Mouse (Mus musculus) megakaryocyte, adult 5-6 weeks (primary cell): Measurements from ENCODE around the gene Gpr146. TPM values are rescaled to one million over a fixed set of nuclear protein-coding genes. Genes with fewer than 3 reads are reported as not detected.

ENCODE experiments used
- total RNA-seq, 2 experiments: library from RNA; stranded (forward) in 1 of 2; stranded (reverse) in 1 of 2; fragments of 153-499, 151-499 nt in 1 of 2; fragments of 221-1000, 200-1000 nt in 1 of 2; gene quantifications; 2 replicates each; pipeline versions ENCODE4 v1.2.3 to v1.2.4; 2015 to 2017

Gene Gpr146
- total RNA-seq, 2 experiments from 2014 or later: 9.6 to 13.1 TPM

Other genes with a start within 250 kb of the Gpr146 start
- gene Prkar1b, start 227.7 kb upstream of the Gpr146 start, total RNA-seq (2015): 0.27 and 0.60 TPM in 2 replicates
- gene Prkar1b, start 227.7 kb upstream of the Gpr146 start, total RNA-seq (2017): 0.04 and 0.48 TPM in 2 replicates
- gene Dnaaf5, start 227.5 kb upstream of the Gpr146 start, total RNA-seq (2015): 5.2 and 5.6 TPM in 2 replicates
- 3.3 and 4.1 TPM in 2 replicates for gene Dnaaf5, start 227.5 kb upstream of the Gpr146 start, total RNA-seq (2017)
- gene Sun1, start 177.1 kb upstream of the Gpr146 start, total RNA-seq (2015): 40.8 and 44.1 TPM in 2 replicates
- gene Sun1, start 177.1 kb upstream of the Gpr146 start, total RNA-seq (2017): 67.0 and 72.5 TPM in 2 replicates
- gene Get4, start 125.4 kb upstream of the Gpr146 start, total RNA-seq (2015): 21.6 and 23.0 TPM in 2 replicates
- 18.5 and 23.1 TPM in 2 replicates for gene Get4, start 125.4 kb upstream of the Gpr146 start, total RNA-seq (2017)
- 42.5 and 43.9 TPM in 2 replicates for gene Adap1, start 52.1 kb upstream of the Gpr146 start, total RNA-seq (2015)
- 56.9 and 61.1 TPM in 2 replicates for gene Adap1, start 52.1 kb upstream of the Gpr146 start, total RNA-seq (2017)
- 35.6 and 42.6 TPM in 2 replicates for gene Cox19, start 26.3 kb upstream of the Gpr146 start, total RNA-seq (2015)
- gene Cox19, start 26.3 kb upstream of the Gpr146 start, total RNA-seq (2017): 20.0 and 24.6 TPM in 2 replicates
- gene Cyp2w1, start 25.1 kb upstream of the Gpr146 start, total RNA-seq (2015): not detected in 2 replicates
- gene Cyp2w1, start 25.1 kb upstream of the Gpr146 start, total RNA-seq (2017): not detected in 2 replicates
- gene C130050O18Rik, start 27.6 kb downstream of the Gpr146 start, total RNA-seq (2015): 18.3 and 19.9 TPM in 2 replicates
- 16.6 and 19.7 TPM in 2 replicates for gene C130050O18Rik, start 27.6 kb downstream of the Gpr146 start, total RNA-seq (2017)
- gene Gper1, start 45.5 kb downstream of the Gpr146 start, total RNA-seq (2015): 0.07 TPM in 1 of 2 replicates, not detected in the other
- 0.22 TPM in 1 of 2 replicates, not detected in the other for gene Gper1, start 45.5 kb downstream of the Gpr146 start, total RNA-seq (2017)
- gene 3110082I17Rik, start 82.8 kb downstream of the Gpr146 start, total RNA-seq (2015): 12.4 and 15.8 TPM in 2 replicates
- 10.8 and 11.4 TPM in 2 replicates for gene 3110082I17Rik, start 82.8 kb downstream of the Gpr146 start, total RNA-seq (2017)
- 11.4 and 14.9 TPM in 2 replicates for gene Zfand2a, start 106.9 kb downstream of the Gpr146 start, total RNA-seq (2015)
- 6.7 and 21.9 TPM in 2 replicates for gene Zfand2a, start 106.9 kb downstream of the Gpr146 start, total RNA-seq (2017)
- not detected in 2 replicates for gene Uncx, start 165.8 kb downstream of the Gpr146 start, total RNA-seq (2015)
- not detected in 2 replicates for gene Uncx, start 165.8 kb downstream of the Gpr146 start, total RNA-seq (2017)